Mouse (Mus musculus) cortical plate, adult 2 months (tissue): Measurements from ENCODE around the gene Med27. TPM values are rescaled to one million over a fixed set of nuclear protein-coding genes. Genes with fewer than 3 reads are reported as not detected.

Experiments used
- H3K27ac ChIP-seq: fragments of 200-500 bp; 2 replicates; pipeline ENCODE4 v1.5.1; 2012; ENCODE audit warnings: low read length, control low read depth, inconsistent platforms; ENCODE audit not compliant: insufficient read depth
- H3K4me1 ChIP-seq: fragments of 200-500 bp; 2 replicates; pipeline ENCODE4 v1.6.1; 2011; ENCODE audit warnings: low read length; ENCODE audit not compliant: control insufficient read depth, insufficient read depth
- H3K4me3 ChIP-seq: fragments of 200-500 bp; 2 replicates; pipeline ENCODE4 v1.5.1; 2011; ENCODE audit warnings: mild to moderate bottlenecking, low read length, control low read depth; ENCODE audit not compliant: insufficient read depth
- CTCF ChIP-seq: fragments of 200-500 bp; IDR thresholded peaks from 2 replicates; pipeline ENCODE4 v1.5.1; 2011; ENCODE audit warnings: mild to moderate bottlenecking, control low read depth, low read length; ENCODE audit not compliant: insufficient read depth; ENCODE audit errors: extremely low read depth
- POLR2A ChIP-seq: fragments of 200-500 bp; IDR thresholded peaks from 2 replicates; pipeline ENCODE4 v1.6.1; 2011; ENCODE audit warnings: mild to moderate bottlenecking, low read length, control low read depth; ENCODE audit not compliant: insufficient read depth; ENCODE audit errors: extremely low read depth
- polyA plus RNA-seq: library from polyadenylated mRNA; depleted of rRNA; stranded (reverse); fragments of >200 nt; gene quantifications from 2 replicates; pipeline ENCODE4 v1.2.3, GENCODE M21; 2012

The Med27 gene
- polyA plus RNA-seq, 1 experiment: 47.6 TPM

DNA sequence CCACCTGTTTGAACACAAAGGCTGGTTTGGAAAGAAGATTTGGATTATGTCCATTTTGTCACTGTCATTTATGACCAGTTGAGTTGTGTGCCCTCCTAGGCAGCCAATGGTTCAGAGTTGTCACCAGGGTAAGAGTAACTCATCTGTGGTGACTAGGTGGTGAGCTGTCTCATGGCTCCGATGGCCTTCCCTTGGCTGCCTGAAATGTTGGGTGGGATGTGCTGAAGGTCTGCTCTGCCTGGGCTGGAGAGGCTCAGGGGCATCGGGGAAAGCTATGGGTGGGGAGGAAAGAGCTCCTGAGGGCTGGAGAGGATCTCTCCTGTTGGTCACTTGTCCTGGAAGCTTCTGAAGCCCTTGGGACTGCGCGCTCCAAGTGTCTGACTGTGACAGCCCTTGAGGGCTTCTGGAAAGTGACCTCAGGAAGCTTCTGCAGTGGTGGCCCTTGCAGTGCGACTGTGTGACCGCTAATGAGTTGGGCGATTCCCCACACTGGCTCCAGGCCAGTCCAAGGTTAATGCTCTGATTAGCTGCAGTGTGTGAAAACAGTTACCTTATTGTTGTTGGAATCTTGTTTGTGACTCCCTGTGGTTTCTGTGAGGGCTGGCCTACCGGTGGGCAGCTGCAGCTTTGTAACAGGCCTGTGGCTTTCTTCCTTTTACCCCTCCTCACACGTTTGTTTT, 12.2 kb downstream of the Med27 start:
- TF ChIP-seq CTCF (no peak), POLR2A (no peak)
- H3K4me1 ChIP-seq: peaks cover 5% of the 10 kb centered on the region
- no peak overlapping the region for H3K27ac ChIP-seq

DNA sequence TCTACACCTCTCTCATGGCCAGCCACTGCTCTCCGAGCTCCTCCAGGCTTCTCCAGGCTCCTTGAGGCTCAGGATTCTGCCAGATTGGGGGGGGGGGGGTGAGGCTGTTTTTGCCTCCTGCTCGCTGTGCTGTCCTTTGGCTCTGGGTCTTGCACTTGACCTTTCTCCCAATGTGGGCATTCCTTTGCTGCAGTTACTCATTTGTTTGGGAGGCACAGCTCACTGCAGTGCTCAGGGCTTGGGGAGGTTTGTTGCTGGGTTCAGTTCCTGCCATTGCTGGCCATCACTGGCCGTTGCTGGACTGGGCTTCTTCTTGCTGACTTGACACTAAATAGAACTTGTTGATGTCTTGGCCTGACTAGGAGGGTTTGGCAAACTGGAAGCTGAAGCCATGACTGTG, 14.3 kb downstream of the Med27 start:
- no peak overlapping the region for H3K27ac ChIP-seq
- TF ChIP-seq CTCF (no peak), POLR2A (no peak)
- H3K4me3 ChIP-seq: no peak overlapping the region
- peaks cover 5% of the 10 kb centered on the region for H3K4me1 ChIP-seq

More for the DNA sequence above, 12.2 kb downstream of the Med27 start:
- no peak overlapping the region for H3K4me3 ChIP-seq

DNA sequence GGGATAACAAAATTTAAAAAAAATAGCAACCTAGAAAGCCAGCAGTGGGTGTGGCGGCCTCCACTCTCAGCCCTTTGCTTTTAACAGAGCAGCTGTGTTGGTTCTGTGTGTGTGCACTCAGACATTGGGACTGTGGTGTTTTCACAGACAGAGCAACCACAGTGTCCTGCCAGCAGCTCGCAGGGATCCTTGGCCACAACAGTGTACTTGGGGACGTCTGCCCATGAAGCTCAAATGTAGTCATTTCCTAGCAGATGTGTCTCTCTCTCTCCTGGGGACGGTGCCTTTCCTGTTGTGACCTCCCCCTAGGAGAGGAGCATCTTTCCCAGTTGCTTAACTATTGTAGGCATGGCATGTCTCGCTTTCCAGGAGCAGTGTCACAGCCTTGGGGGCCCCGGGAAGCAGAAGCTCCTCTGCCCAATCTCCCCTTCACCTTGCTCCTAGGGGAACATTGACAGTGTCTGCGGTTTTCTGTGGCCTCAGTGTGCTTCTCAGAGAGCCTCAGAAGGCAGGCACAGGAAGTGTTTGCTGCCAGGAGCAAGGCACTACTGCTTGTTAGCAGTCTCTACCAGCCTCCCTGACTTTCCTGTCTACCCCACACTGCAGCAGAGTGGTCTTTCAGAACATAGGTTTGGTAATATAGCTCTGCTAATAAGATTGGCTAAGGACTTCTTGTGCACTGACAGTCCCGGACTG, 18.5 kb downstream of the Med27 start:
- Histone ChIP-seq H3K27ac (no peak overlapping the region), H3K4me3 (no peak overlapping the region), H3K4me1 (no peaks in the 10 kb centered on the region; the same call in none of the 2 replicates)
- TF ChIP-seq CTCF (no peak), POLR2A (no peak)

DNA sequence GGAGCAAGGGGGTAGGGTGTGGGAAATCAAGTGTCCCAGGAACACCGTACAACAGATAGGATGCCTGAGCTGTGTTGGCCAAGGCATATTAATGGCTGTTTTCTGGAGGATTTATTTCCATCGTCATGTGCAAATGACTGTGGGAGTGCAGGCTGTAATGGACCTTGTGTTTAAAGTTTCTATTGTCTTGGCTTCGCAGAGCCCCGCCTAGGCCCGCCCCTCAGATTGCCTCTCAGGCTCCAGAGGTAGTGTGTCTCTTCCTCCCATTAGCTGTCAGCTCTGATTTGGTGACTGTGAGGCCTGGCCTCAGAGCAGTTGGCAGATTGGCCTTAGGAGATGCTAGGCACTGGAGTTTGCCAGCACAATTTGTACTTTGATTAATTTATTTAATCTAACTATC, 22.1 kb downstream of the Med27 start:
- no peaks in the 10 kb centered on the region; the same call in 1 of the 2 replicates for H3K4me1 ChIP-seq
- no peak overlapping the region for H3K4me3 ChIP-seq
- no peak overlapping the region for H3K27ac ChIP-seq
- TF ChIP-seq POLR2A (no peak), CTCF (no peak)

DNA sequence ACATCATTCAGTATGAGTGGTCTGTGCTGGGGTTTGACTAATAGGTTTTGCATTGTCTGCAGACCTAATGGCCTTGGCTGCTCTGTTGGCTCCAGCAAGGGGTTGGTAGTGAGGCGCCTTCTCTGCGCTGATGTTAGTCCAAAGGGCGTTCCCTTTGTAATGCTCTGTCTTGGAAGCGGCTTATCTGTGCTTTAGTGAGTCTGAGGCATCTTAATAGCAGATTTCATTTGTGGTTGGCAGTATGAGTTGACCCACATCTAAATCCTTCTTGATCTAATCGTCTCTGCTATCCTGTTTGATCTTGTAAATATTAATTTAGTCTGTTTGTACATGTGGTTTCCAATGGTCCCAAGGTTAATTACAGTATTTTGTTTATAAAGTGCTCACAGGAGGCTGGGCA, 25.6 kb downstream of the Med27 start:
- Histone ChIP-seq H3K27ac (no peak overlapping the region), H3K4me1 (no peaks in the 10 kb centered on the region), H3K4me3 (no peak overlapping the region)
- TF ChIP-seq CTCF (no peak), POLR2A (no peak)

DNA sequence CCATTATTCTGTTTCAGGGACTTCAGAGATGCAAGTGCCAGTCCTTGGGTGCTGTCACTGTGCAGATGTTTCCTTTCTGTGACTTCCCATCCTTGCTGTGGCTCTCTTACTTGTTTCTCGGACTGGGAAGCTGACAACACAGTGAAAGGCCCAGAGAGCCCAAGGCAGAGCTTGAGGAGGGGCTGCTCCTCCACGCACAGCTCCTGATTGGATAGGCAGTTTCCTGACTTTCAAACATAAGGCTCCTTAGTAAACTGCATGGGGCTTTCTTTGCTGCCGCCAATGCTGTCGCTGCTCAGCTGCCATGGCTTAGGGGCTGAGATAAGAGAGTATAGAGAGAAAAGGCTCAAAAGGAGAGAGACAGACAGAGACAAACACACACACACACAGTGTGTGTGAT, 35.1 kb downstream of the Med27 start:
- Histone ChIP-seq H3K27ac (no peak overlapping the region), H3K4me3 (no peak overlapping the region), H3K4me1 (peaks cover 9% of the 10 kb centered on the region)
- TF ChIP-seq CTCF (no peak), POLR2A (no peak)

DNA sequence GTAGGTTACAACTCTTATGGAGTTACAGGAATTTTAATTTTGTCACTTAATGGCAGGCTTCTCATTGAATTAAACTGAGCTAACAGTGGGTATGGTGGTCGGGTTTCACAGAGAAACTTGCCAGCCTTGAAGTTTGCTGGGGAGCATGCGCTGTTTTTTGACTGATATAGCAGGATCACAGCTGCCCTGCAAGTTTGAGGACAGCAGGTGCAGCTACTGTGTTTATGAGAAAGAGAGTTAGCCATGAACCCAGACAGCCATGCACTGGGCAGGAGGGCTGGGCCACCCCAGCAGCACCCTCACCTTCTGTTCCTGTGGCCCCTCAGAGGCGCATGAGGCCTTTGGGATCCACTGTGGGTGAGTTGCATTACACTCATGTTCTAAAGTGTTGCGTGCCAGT, 36.0 kb downstream of the Med27 start:
- H3K27ac ChIP-seq: no peak overlapping the region
- no peak overlapping the region for H3K4me3 ChIP-seq
- TF ChIP-seq CTCF (no peak), POLR2A (no peak)
- H3K4me1 ChIP-seq: peaks cover 9% of the 10 kb centered on the region

DNA sequence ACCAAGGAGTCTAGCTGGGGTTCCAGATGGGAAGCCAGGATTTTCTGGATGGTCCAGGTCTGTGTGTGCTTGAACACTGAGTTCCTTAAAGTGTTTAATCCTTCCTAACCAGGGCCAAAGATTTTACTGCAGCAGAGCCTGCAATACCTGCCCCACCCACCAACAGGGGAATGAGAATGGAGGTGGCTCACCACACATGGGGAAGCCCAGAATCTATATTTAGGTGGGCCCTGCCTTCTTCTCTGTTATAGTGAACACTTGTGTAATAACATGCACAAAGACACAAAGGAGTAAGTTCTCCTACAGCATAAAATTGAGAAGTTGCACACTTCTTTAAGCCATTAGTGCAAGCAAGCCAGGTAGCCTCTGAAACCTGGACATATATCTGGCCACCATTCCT, 36.5 kb downstream of the Med27 start:
- Histone ChIP-seq H3K4me1 (peaks cover 9% of the 10 kb centered on the region), H3K27ac (no peak overlapping the region), H3K4me3 (no peak overlapping the region)
- TF ChIP-seq POLR2A (no peak), CTCF (no peak)

DNA sequence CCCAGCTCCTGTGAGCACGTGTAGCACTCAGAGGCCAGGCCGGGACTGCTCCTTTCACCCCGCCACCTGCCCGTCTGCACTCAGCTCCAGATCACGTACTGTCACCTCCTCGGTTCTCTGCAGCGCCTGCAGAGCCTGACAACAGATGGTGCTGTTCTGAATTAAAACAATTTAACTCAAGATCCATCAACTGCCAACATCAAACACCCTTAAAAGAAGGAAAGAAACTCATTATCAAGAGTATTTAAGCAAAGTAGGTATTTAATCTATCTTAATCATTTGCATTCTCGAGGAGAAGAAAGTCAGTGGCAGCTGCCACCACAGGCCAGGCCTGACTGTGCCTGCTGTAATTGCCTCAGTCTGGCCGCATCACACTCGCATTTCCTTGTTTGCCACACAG, 38.8 kb downstream of the Med27 start:
- TF ChIP-seq POLR2A (no peak), CTCF (no peak)
- Histone ChIP-seq H3K4me1 (peaks cover 14% of the 10 kb centered on the region), H3K4me3 (no peak overlapping the region)

DNA sequence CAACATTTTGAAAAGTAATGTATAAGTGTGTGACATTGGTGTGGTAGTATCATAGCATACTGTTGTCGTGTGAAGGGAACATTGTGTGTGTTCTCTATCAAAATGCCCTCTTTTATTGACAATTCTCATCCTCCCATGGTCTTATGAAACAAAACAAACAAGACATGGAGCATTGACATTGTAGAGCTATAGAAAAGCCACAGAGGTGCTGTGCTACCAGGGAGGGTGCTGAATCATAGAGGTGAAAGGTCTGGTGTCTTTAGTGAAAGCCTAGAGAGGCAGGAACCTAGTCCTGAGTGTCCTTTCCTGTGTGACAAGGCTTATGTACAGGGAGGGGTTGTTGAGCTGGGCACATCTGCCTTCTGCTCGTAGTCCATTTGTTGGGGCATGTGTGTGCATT, 40.6 kb downstream of the Med27 start:
- no peak for TF ChIP-seq CTCF
- no peak for TF ChIP-seq POLR2A
- H3K4me3 ChIP-seq: no peak overlapping the region
- H3K4me1 ChIP-seq: peaks cover 14% of the 10 kb centered on the region
- H3K27ac ChIP-seq: no peak overlapping the region

More for the DNA sequence above, 38.8 kb downstream of the Med27 start:
- no peak overlapping the region for H3K27ac ChIP-seq
